Mouse (Mus musculus) heart, embryonic 16.5 days (tissue): ENCODE data around the gene Dzip1. TPM values are rescaled to one million over a fixed set of nuclear protein-coding genes. Genes with fewer than 3 reads are reported as not detected.
A peak's percentile ranks its signal among the peaks of the same experiment; 100 is the strongest.

ENCODE experiments used
- ATAC-seq: fragments of 200-750 bp; cut with Nextera tagmentation; replicated peaks from 2 replicates; pipeline ENCODE4 v1.8.0; 2017; ENCODE audit warnings: moderate number of reproducible peaks; ENCODE audit not compliant: insufficient read depth, low FRiP score; ENCODE audit errors: extremely low read depth
- H3K27ac ChIP-seq: fragments of 300-500 bp; sonication (generic); 2 replicates; pipeline ENCODE4 v1.5.1; 2014; ENCODE audit warnings: mild to moderate bottlenecking, low read length, control low read depth, moderate library complexity
- H3K27me3 ChIP-seq: fragments of 300-500 bp; sonication (generic); 2 replicates; pipeline ENCODE4 v1.6.1; 2014; ENCODE audit warnings: low read length, mixed read lengths; ENCODE audit not compliant: control insufficient read depth, insufficient read depth
- H3K36me3 ChIP-seq: fragments of 300-500 bp; sonication (generic); 2 replicates; pipeline ENCODE4 v1.6.1; 2014; ENCODE audit not compliant: control insufficient read depth, insufficient read depth
- H3K4me1 ChIP-seq: fragments of 300-500 bp; sonication (generic); 2 replicates; pipeline ENCODE4 v1.6.1; 2014; ENCODE audit warnings: low read length, mixed read lengths; ENCODE audit not compliant: control insufficient read depth, insufficient read depth
- H3K4me2 ChIP-seq: fragments of 300-500 bp; sonication (generic); 2 replicates; pipeline ENCODE4 v1.6.1; 2014; ENCODE audit warnings: low read depth, mild to moderate bottlenecking, control low read depth, low read length
- H3K4me3 ChIP-seq: fragments of 300-500 bp; sonication (generic); 2 replicates; pipeline ENCODE4 v1.5.1; 2014; ENCODE audit warnings: mild to moderate bottlenecking, control low read depth, low read length
- H3K9ac ChIP-seq: fragments of 300-500 bp; sonication (generic); 2 replicates; pipeline ENCODE4 v1.6.1; 2014; ENCODE audit warnings: low read length, control low read depth
- H3K9me3 ChIP-seq: fragments of 300-500 bp; sonication (generic); replicated peaks from 2 replicates; pipeline ENCODE4 v1.6.1; 2016; ENCODE audit warnings: low read length; ENCODE audit not compliant: control insufficient read depth
- WGBS: fragments of 180-500 bp; shearing (Covaris S2); extraction: QIAGEN DNeasy Blood & Tissue Kit; methylation state at CpG from one replicate; pipeline ENCODE4 v1.1.7; 2014; 5-methylcytosine and 5-hydroxymethylcytosine counted together
- polyA plus RNA-seq: library from polyadenylated mRNA; unstranded; fragments of >200 nt; fragmentation: Nextera tagmentation; extraction: Ambion mirVana; gene quantifications from 2 replicates; pipeline ENCODE4 v1.2.1, GENCODE M21; 2015

Gene Dzip1
- polyA plus RNA-seq, 1 experiment from 2014 or later, result 5.0 TPM

DNA sequence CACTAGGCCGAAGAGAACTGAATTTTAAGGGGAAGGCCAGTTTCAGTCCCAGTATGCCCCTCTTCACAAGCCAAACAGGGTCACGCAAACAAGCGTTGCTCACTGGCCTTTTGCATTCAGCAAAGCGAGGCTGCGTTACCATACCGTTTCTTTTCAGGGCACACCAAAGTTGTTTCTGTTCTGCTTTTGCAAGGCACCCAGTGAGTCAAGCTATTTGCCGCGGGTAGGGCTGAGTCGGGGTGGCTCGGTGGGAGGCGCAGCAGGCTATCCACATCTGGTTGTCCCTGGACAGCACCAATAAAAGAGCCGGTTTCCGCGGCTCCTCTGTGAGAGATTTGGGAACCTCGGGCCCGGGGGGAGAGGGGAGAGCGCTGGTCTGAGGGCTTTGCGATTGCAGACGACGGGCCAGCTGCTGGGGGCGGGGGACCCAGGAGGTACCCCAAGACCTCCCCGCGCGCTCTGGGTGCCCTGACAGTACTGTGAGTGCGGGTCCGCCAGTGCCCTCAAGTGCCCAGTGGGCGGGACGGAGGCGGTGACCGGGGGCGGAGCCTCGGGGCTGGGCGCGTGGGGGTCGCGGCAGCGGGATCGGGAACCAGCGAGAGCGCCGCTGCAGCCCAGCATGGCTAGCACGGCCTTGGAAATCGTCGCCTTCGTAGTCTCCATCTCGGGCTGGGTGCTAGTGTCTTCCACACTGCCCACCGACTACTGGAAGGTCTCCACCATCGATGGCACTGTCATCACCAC lies 70.7 kb downstream of the Dzip1 start:
- peak; percentile 84 for ATAC-seq
- 2% methylated on average over 47 of the region's 48 CpGs for WGBS
- no peaks in the 10 kb centered on the region for H3K9me3 ChIP-seq

DNA sequence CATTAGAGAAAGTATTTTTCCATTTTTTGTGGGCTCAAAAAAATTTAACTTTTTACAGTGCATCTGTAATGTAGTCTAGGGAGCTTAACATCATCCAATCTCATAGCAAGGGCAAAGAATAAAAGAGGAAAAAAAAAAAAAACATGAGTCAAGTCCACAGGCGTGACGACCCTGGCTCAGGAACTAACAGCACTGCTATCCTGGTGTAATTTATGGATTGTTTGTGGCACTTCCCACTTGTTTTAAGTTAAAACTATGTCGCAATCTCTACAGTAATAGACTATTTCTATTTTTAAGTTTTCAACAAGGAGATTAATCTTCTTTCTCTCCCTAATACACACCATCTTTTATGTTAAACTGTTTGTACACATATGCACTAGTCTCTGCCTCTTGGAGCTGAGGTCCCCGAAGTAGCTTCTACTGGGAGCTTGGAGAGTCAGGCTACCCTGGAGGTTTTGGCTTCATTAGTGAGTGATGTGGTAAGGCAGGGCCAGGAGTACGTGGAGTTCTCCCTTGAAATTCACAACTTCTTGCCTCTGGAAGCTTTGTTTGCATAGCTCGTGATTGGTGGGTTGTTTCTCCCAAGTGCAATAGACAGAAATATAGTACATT lies 73.7 kb downstream of the Dzip1 start:
- 60% methylated on average over 6 of the region's 6 CpGs for WGBS
- Histone ChIP-seq H3K36me3 (no peaks in the 10 kb centered on the region), H3K9me3 (no peaks in the 10 kb centered on the region), H3K4me2 (no peak overlapping the region), H3K27ac (no peak overlapping the region), H3K4me1 (peaks cover 6% of the 10 kb centered on the region), H3K4me3 (no peak overlapping the region), H3K9ac (no peak overlapping the region), H3K27me3 (peaks cover 6% of the 10 kb centered on the region)
- ATAC-seq, result no peak

More for the DNA sequence above, 70.7 kb downstream of the Dzip1 start:
- H3K4me3 ChIP-seq, result peak overlapping the region; percentile 69
- H3K9ac ChIP-seq, result peak overlapping the region; percentile 67
- peaks cover 9% of the 10 kb centered on the region for H3K27me3 ChIP-seq
- peaks cover 6% of the 10 kb centered on the region for H3K4me1 ChIP-seq
- H3K36me3 ChIP-seq, result no peaks in the 10 kb centered on the region
- no peak overlapping the region for H3K27ac ChIP-seq
- peak overlapping the region; percentile 98 for H3K4me2 ChIP-seq

GRCm38 (mm10) chr14:118850696-118851035 lies 74.6 kb downstream of the Dzip1 start:
- H3K4me3 ChIP-seq, result no peak overlapping the region
- no peak overlapping the region for H3K27ac ChIP-seq
- H3K4me1 ChIP-seq, result peaks cover 6% of the 10 kb centered on the region
- H3K9me3 ChIP-seq, result no peaks in the 10 kb centered on the region
- H3K27me3 ChIP-seq, result peaks cover 6% of the 10 kb centered on the region
- ATAC-seq, result no peak
- no peak overlapping the region for H3K9ac ChIP-seq
- H3K4me2 ChIP-seq, result no peak overlapping the region
- no peaks in the 10 kb centered on the region for H3K36me3 ChIP-seq
- WGBS, result 53% methylated on average over 4 of the region's 4 CpGs

- Histone ChIP-seq H3K27me3 (peaks cover 6% of the 10 kb centered on the region), H3K9me3 (no peaks in the 10 kb centered on the region), H3K9ac (no peak overlapping the region), H3K4me2 (no peak overlapping the region), H3K36me3 (no peaks in the 10 kb centered on the region), H3K4me3 (no peak overlapping the region), H3K4me1 (peaks cover 4% of the 10 kb centered on the region), H3K27ac (no peak overlapping the region)
- 62% methylated on average over 11 of the region's 11 CpGs for WGBS
- no peak for ATAC-seq
Observed at GRCm38 (mm10) chr14:118850011-118850695, 75.1 kb downstream of the Dzip1 start.

DNA sequence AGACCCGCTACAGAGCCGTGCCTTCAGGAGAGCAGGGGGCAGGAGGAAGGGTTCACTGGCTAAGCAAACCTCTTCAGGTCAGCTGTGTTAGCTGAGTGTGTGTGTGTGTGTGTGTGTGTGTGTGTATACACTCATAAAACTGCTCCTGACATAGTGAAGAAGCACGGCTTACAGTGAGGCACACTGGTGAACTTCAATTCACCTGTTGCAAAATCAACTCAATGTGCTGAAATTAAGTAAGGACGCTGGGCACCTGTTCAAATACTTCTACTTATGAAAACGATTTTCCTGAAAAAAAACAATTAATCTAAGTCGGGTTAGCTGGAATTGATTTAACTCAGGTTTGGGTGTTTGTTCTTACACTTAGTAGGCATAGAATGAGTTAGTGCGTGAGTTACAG lies 77.1 kb downstream of the Dzip1 start:
- Histone ChIP-seq H3K4me3 (no peak overlapping the region), H3K9me3 (no peaks in the 10 kb centered on the region), H3K27ac (no peak overlapping the region), H3K36me3 (no peaks in the 10 kb centered on the region), H3K4me1 (no peaks in the 10 kb centered on the region), H3K4me2 (no peak overlapping the region), H3K9ac (no peak overlapping the region), H3K27me3 (no peaks in the 10 kb centered on the region)
- ATAC-seq, result no peak
- 78% methylated on average over 7 of the region's 7 CpGs for WGBS

GRCm38 (mm10) chr14:118846834-118847233 lies 78.4 kb downstream of the Dzip1 start:
- H3K27ac ChIP-seq, result no peak overlapping the region
- no peak for ATAC-seq
- no peaks in the 10 kb centered on the region for H3K27me3 ChIP-seq
- no peak overlapping the region for H3K4me2 ChIP-seq
- no peaks in the 10 kb centered on the region for H3K9me3 ChIP-seq
- 93% methylated on average over 10 of the region's 10 CpGs for WGBS
- no peaks in the 10 kb centered on the region for H3K4me1 ChIP-seq
- H3K4me3 ChIP-seq, result no peak overlapping the region
- H3K36me3 ChIP-seq, result no peaks in the 10 kb centered on the region
- no peak overlapping the region for H3K9ac ChIP-seq

GRCm38 (mm10) chr14:118842353-118842752 lies 82.9 kb downstream of the Dzip1 start:
- Histone ChIP-seq H3K4me2 (no peak overlapping the region), H3K9ac (no peak overlapping the region), H3K27ac (no peak overlapping the region), H3K27me3 (no peaks in the 10 kb centered on the region), H3K36me3 (no peaks in the 10 kb centered on the region), H3K4me1 (no peaks in the 10 kb centered on the region), H3K9me3 (no peaks in the 10 kb centered on the region), H3K4me3 (no peak overlapping the region)
- ATAC-seq, result no peak
- 80% methylated on average over 3 of the region's 3 CpGs for WGBS

- Histone ChIP-seq H3K27ac (no peak overlapping the region), H3K9me3 (no peaks in the 10 kb centered on the region), H3K4me2 (no peak overlapping the region), H3K4me1 (no peaks in the 10 kb centered on the region), H3K4me3 (no peak overlapping the region), H3K36me3 (no peaks in the 10 kb centered on the region), H3K27me3 (no peaks in the 10 kb centered on the region), H3K9ac (no peak overlapping the region)
- 86% methylated on average over 1 of the region's 1 CpGs for WGBS
- ATAC-seq, result no peak
Observed at GRCm38 (mm10) chr14:118840027-118840426, 85.2 kb downstream of the Dzip1 start.

- WGBS, result 56% methylated on average over 5 of the region's 5 CpGs
- H3K36me3 ChIP-seq, result no peaks in the 10 kb centered on the region
- H3K27ac ChIP-seq, result no peak overlapping the region
- H3K4me3 ChIP-seq, result no peak overlapping the region
- no peak overlapping the region for H3K4me2 ChIP-seq
- H3K9me3 ChIP-seq, result no peaks in the 10 kb centered on the region
- ATAC-seq, result no peak
- H3K4me1 ChIP-seq, result no peaks in the 10 kb centered on the region
- no peak overlapping the region for H3K9ac ChIP-seq
- H3K27me3 ChIP-seq, result no peaks in the 10 kb centered on the region
Observed at GRCm38 (mm10) chr14:118839416-118839815, 85.8 kb downstream of the Dzip1 start.
